Mouse (Mus musculus): Measurements from ENCODE around the gene Erbin.

- no peak for TF ChIP-seq POLR2A (IDR thresholded peaks at IDR 0.05; ENCODE audit: borderline replicate concordance, low read depth, low read length)
- TF ChIP-seq CTCF (IDR thresholded peaks at IDR 0.05; ENCODE audit: low read depth, low read length): no peak
These were observed 10.4 kb downstream of the Erbin start for GRCm38 (mm10) chr13:103909894-103910293.
